Mouse (Mus musculus) frontal cortex, postnatal 14 days (tissue): Measurements from ENCODE around the gene Lrrc51.
"Not testable (repeated sequence)": the region's sequence is repeated elsewhere in the genome, so short reads cannot be mapped to it uniquely, and the experiment has no call there.

Experiments
- DNase-seq, 2 experiments: peaks; one replicate each; pipeline ENCODE4 v3.0.0; 2022; ENCODE audit warnings: low spot score in 2 of 2

Gene Lrrc51

DNA sequence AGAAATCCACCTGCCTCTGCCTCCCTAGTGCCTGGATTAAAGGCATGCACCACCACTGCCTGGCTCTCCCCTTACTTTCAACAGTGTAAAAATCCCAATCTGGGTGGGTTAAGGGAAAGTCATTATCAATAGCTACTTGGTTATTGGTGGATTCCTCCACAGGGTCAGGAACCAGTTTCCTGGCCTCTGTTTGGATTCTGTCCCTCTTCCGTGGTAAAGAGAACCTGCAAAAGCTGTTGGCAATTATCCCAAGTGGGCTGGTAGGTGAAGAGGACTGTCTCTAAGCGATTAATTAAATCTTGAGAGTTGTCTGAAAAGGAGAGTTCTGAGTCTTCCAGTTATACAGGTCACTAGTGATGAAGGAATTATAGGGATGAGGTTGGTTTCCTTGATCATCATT, 4.7 kb upstream of the Lrrc51 start:
- no peak for DNase-seq

DNA sequence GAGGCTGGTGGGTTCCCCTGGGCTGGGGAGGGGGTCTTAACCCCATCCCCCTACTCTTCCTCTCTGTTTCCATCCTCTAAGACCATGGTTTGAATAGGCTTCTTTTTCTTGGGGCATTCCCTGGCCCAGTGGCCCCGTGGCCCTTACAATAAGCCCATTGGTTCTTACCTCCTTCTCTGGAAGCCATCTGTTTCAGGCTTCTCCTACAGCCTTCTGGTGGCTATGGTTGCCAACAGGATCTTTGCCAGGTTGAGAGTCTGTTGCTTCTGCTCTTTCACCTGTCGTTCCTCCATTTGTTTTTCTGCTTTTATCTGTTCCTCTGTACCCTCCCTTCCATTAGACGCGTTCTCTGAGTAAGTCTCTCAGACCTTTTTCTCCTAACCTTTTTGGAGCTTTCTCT, 3.9 kb upstream of the Lrrc51 start:
- no peak for DNase-seq

DNA sequence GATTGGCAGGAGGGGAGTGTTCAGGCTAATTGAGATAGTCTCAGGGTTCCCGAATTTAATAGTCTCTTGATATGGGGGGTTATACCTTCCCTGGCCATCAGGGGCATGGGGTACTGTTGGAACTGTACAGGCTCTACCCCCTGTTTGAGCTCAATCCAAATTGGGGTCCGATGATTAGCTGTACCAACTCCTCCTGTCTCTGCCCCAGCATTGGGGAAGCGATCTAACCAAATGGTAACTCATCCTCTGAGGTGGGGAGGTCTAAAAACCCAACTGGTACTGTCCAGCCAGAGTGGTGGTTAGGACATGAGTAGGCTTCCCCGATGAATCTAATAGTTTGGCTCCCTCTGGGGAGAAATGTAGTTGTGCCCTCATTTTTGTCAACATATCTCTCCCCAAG, 3.3 kb upstream of the Lrrc51 start:
- DNase-seq: no peak

DNA sequence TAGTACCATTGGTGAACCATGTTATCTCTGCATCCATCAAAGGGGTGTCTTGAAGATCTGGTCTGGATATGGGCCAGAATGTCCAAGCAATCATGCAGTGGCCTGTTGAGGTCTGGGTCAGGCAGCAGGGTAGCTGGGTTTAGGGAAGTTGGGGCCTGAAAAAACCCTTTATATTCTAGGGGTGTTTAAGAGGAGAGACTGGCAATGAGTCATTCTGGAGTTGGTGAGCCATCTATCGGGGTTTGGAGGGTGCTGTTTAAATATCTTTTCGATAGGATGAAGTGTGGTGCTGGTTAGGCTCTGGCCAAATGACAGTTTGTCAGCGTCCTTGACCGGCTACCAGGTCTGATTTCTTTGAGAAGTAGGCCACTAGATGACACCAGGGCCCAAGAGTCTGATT, 2.3 kb upstream of the Lrrc51 start:
- DNase-seq: no peak

DNA sequence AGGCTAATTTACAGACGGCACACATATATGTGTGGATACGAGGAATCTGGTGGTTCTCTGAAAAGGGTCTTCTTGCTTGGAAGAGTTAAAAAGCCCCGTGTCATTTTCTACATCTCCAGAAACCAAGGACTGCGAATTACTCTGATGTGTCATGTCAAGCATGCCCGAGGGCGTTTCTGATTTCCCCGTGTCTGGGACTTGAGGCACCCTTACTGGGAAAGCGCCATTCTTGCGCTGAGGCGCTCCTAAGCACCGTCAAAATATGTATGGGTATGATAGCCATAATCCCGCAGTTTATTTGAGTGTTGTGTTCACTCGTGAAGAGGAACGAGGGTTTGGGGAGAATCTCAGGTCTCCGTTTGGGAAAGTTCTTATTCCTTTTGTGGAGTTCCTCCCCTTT, 395 bp downstream of the Lrrc51 start:
- peak in 1 of 2 experiments; percentile 17 for DNase-seq

DNA sequence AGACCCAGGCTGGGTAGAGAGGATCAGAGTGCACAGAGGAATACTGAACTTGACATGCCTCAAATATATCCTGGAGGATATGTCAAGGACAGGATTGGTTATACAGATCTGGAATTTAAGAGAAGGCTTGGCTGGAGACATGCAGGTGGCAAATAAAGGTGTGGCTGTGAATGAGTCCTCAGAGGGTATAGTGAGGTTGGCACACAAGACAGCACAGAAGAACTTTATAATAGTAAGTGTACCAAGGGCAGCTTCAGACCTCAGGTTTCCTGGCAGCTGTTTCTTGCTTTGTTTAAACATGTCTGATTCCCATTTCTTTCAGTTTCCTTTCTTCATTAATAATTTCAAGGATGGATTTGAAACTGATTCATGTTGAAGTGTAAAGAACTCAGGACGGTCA, 1.1 kb downstream of the Lrrc51 start:
- DNase-seq: no peak

DNA sequence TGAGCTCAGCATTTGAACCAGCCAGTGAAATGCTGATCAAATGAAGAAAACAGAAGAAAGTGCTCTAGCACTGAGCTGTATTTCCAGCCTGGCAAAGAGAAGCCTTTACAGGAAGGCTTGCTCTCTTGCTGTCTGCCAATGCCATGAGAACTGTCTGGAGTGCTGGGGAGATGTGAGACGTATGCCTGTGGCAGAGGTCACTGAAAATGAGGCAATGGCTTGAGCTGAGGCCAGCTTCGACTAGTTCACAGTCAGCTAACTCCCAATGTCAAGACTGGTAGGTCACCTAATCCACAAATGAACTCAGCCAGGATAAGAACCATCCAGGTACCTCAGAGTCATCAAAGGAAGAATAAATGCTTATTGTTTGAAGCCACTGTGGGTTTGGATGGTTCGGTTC, 5.6 kb downstream of the Lrrc51 start:
- DNase-seq: no peak

DNA sequence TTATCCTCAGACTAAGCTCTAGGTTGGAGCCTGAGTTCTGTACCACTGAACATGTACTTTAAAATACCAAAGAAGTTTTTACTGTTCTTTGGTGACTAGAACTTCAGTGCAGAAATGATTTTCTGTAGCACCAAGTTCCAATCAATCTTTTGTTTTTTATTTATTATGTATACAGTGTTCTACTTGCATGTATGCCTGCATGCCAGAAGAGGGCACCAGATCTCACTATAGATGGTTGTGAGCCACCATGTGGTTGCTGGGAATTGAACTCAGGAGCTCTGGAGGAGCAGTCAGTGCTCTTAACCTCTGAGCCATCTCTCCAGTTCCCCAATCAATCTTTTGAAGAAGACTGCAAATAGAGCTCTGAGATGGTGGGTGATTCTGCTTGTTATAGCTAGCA, 7.8 kb downstream of the Lrrc51 start:
- not testable (repeated sequence) for DNase-seq

DNA sequence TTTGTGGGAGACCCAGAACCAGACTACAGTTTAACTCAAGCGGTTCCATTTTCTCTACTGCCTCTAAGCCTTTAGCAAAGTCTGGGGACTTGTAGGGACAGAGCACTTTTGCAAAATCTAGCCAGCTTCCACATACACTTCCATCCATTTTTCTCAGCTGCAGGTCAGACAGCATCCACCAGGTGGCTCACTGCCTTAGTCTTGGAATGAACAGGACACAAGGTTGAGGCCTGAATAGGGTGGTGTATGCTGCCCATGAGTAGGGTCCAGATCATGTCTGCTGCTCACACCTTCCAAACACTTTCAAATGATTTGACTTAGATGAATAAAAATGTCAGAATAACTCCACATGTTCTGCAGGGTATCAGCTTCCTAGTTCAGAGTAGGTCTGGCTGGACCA, 15.6 kb downstream of the Lrrc51 start:
- DNase-seq: peak in 1 of 2 experiments; percentile 59

DNA sequence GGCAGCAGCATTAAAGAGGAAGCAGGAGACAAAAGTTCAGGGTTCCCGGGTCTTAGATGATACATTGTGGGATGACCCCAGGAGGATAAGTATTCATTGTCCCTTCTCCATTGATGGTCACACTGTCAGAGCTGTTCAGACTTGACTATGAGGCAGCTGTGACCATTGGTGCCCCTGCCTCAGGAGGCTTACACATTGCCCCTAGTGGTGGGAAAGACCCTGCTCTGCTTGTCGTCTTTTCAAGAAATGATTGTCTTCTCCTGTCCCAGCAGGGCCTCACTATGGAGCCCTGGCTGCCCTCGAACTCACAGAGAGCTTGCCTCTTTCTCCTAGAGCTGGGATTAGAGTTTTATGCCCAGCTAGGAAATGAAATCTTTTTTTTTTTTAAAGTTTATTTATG, 21.7 kb downstream of the Lrrc51 start:
- no peak for DNase-seq

DNA sequence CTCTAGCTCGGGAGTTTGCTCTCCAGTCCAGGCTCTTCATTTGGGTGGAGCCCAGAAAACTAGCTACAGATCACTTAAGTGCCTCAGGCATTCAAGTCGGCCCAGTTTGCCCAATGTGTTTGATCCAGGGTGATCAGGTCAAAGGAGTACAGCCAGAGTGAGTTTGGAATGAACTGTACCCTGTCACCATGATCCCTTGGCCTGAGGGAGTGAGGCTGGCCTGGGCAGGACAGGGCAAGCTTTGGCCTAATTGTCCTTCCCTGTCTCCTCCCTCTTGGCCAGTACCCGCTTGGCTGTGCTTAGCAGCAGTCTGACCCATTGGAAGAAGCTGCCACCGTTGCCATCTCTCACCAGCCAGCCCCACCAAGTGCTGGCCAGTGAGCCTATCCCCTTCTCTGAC, 23.6 kb downstream of the Lrrc51 start:
- no peak for DNase-seq

DNA sequence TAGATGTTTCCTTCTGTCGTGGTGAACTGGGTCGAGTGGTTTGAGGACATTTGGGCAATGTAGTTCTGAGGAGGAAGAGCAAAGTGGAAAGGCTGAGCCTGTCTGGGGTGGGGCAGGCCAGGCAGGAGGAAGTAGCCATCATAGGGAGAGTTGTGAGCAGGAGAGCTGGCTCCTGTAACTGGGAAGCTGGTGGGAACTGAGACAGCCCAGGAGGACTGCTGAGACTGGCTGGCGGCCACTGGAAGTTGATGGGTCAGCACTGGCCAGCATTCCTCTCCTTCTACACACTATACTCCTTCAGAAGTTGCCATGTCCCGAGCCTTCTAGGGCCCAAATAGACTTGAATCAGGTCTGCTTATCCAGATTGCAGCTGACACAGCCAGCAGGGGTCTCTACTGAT, 25.3 kb downstream of the Lrrc51 start:
- DNase-seq: no peak

DNA sequence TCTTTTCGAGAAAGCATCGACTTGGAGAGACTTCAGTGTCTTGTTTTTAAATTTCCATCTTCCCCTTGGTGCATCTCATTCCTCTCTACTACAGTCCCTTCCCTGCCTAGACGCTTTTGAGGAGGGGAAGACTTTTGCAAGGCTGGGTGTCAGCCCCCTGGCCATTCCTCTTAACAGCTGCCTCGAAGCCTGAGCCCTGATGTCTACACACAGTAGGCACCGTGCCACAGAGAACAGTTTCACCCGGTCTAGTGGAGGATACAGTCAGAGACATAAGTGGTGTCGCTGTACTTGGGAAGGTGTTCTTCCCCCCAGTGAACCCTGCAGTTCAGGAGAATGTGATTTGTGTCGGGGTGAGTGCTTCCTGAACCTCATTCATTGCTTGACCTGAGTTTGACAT, 27.0 kb downstream of the Lrrc51 start:
- no peak for DNase-seq

DNA sequence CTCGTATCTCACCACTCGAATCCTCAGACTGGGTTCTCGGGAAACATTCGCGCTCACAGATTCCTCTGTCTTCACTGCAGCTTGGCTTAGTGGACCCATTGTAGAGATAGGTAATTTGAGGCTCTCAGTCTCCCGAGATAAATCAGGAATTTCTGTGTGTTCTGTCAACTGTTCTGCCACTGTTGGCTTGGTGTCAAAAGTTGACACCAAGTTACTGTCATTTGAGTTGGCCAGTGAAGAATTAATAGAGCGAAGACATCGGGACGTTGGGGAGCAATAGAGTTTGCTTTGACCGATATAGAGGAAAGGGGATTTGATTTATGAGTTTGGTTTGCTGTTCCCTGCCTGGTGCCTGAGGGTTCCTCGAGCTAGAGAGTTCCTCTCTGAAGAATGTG, 27.4 kb downstream of the Lrrc51 start, which contains the start of gene Tomt:
Tomt (minus strand) TSS at position 73 of the 395 bp plus-strand sequence.
- no peak for DNase-seq

DNA sequence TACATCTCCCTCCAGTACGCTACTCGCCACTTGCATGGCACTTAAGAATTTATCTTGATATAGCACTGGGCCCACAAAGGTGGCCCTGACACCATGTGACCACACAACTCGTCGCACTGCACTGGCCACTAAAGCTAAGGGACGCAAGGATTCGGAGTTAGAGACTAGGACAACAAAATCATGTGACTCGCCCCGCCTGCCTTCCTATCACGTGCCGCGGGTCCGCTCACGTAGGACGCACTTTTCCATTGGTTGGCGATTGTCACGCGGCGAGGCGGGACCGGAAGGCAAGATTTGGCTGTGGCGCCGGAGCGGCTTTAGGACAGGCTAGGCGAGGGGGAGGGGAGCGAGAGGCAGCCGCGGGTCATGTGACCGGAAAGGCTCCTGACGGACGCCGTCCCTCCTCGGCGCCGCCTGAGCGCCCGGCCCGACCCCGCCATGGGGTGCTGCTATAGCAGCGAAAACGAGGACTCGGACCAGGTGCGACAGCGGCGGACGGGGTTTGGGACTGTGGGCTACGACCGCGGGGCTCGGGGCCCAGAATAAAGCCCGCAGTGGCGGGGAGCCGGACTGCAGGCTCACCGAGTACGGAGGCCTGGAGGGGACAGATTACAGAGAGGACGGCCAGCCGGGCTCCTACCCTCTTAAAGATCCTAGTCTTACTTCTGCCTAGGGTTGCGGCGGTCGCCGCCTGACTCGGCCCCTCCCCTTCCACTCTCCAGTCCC, 28.0 kb downstream of the Lrrc51 start, which contains the start of gene Lamtor1:
Lamtor1 (plus strand) TSS at position 344 of the 726 bp plus-strand sequence.
- DNase-seq: peak; percentile 99 to 100

DNA sequence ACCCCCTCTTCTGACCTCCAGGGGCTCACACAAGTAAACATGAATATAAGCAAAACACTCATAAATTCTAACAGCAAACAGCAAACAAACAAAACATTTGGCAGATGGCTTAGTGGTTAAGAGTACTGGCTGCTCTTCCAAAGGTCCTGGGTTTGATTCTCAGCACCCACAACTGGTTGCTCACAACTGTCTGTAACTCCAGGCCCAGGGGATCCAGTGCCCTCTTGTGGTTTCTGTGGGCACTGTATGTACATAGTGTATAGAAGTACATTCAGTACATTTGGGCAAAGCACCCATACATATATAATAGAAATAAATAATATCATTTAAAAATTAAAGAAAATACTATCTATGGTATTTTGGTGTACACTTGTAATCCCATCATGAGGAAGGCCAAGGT, 30.8 kb downstream of the Lrrc51 start:
- DNase-seq: no peak

DNA sequence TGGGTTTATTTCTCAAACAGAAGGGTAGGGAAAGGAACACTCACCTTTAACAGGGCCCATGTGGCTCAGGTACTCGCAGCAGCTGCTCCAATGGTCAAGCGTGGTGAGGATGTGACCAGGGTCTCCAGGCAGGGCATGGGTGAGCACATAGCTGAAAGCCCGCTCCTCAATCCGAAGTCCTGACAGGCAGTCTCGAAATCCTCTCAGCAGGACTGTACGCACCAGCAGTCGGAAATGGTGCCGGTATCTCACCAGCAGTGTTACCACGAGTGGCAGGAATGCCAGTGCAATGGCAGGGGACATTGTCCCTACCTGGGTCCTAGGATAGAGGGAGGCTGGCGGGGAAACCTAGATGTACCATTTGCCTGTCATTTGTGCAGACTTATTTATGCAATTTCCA, 31.7 kb downstream of the Lrrc51 start:
- DNase-seq: no peak

DNA sequence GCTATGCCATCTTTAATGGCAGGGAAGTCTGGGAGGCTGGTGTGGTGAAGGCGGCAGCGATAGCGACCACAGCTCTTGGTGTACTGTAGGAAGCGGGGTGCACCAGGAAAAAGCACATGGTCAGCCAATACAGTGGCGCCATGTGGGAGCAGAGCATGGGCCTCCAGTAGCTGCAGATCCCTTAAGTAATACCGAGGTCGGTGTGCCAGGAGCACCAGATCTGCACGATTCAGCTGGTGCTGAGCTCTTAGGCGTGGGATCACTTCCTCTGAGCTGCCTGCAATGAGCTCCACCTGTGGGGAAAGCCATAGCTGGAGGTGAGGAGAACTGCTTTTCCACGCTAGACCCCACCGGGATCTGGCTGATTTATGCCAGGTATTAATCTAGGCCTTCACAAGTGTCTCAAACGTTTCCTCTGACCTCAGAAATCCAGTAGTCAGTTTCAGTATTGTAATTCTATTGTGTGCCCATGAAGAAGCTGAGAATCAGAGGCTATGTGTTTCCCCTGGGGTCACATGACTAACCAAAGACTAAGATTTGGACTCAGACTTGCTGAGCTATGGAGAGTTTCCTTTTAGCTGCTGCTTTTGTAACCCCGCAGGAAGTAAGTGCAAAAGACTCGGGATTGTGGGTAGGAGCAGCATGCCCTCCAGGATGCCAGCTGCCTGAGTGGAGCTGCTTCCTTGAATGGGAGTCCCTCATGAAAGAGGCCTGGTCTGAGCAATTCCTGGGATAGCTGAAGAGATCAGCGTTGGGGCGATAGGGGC, 33.2 kb downstream of the Lrrc51 start:
- DNase-seq: no peak

DNA sequence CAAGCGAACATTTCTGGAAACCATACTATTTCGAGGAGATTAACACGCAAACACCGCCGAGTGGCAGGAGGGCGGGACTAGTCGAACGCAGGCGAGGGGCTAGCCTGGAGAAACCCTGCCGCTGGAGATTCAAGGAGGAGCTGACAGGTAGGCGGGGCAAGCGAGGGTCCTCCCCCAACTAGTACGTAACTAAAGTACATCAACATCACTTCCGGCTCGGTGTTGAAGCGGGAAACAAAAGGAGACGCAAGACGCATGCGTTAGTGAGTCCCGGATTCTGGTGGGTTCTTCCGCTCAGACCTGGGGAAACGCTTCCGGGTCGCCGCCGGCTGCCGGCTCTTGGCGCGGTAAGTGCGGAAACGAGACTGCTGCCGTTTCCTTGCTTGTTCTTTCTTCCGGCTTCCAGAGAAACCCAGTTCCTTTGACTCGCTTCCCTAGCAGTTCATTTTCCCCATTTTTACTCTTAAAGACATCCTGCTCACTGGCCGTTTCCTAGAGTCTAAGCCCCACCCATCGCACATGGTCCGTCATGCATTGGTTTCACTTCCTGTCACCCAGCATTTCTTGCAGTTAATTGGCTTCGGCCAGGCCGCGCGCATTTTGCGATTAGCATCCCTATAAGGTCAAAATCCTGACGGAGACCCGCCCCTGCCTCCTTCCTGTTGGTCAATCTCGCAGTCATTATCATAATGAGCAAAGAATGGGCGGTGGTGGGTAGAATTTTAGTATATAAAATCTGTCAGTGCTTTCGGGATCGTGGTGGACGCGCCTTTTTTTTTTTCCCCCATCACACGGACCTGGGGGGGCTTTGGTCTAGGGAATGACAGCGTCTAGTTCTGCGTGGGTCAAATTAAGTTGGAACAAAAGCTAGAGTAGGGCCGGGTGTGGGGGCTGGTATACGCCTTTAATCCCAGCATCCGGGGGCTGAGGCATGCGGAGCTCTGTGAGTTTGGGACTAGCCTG, 37.3 kb downstream of the Lrrc51 start:
- peak; percentile 96 to 97 for DNase-seq

DNA sequence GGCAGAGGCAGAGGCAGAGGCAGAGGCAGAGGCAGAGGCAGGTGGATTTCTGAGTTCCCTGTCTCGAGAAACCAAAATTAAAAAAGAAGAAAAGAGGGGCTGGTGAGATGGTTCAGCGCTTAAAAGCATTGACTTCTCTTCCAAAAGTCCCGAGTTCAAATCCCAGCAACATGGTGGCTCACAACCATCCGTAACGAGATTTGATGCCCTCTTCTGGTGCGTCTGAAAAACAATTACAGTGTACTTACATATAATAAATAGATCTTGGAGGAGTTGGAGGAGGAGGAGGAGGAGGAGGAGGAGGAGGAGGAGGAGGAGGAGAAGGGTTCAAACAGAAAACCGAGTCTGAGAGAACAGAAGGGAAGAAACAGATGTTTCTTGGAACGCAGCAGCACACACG, 38.0 kb downstream of the Lrrc51 start:
- no peak for DNase-seq

DNA sequence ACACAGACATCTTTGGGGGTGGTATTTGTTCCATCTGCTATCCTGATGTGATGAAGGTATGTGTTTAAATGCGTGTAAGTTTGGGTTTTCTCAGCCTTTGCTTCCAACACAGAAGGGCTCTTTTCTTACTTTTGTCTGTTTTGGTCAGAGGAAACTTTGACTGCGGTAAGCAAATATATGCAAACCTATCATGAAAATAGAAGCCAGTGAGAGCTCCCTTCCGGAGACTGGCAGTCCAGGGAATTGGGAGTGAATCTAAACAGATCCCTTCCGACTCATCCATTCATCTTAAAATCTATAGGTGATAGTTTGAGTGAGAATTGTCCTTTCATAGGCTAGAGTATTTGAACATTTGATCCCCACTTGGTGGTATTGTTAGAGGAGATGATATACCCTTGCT, 45.2 kb downstream of the Lrrc51 start:
- DNase-seq: no peak

DNA sequence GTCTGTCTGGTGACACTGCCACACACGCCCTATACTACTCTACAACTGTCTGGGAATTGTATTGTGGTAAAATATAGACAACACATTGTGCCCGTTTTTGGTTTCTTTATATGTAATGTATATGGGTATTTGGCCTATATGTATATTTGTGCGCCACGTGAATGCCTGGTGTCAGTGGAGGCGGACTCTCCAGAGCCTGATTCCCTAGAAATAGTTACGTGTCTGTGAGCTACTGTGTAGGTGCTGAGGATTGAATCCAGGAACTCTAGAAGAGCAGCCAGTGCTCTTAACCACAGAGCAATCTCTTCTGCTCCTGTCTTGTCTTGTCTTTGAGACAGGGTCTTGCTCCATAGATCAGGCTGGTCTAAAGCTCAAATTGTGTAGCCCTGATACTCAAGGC, 47.4 kb downstream of the Lrrc51 start:
- DNase-seq: no peak
